Mouse (Mus musculus): ENCODE measurements around the gene Olfr1025-ps1. TPM values are rescaled to one million over a fixed set of nuclear protein-coding genes. Genes with fewer than 3 reads are reported as not detected.

Gene Olfr1025-ps1
- polyA plus RNA-seq (2015; fragmentation: Nextera tagmentation; extraction: Ambion mirVana): not detected in 2 replicates

DNA sequence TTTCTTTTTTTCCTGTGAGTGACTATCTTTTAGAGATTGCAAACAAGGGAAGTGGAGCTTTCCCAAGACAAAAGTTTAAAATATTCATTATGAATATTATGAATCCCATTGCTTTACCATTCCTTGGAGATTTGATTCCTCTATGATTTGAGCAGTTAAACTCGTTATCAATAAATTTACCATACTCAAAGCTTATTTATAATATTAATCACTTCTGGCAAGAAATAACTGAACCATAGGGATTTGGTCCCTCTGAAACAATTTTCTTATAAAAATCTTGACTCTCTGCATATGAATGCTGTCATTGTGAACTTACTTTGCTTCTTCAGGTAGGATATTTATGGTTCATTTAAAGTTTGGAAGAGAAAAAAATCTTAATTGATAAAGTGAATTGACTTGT lies at the start of gene Olfr1025-ps1:
Gene Olfr1025-ps1, plus strand, starts transcription at position 301 of the 400 bp plus-strand sequence.
- H3K27ac ChIP-seq (ENCODE audit: low read length): no peak within 1 kb of the TSS
- no peak within 1 kb of the TSS for H3K4me3 ChIP-seq (ENCODE audit: low read length)
- no peaks in the 10 kb centered on the region for H3K36me3 ChIP-seq (ENCODE audit: control insufficient read depth, insufficient read depth, low read length)
- no peak within 1 kb of the TSS for H3K4me2 ChIP-seq (ENCODE audit: low read depth, low read length)
- no peak for ATAC-seq
- H3K9me3 ChIP-seq (ENCODE audit: control insufficient read depth, low read length): no peaks in the 10 kb centered on the region
- H3K4me1 ChIP-seq (ENCODE audit: control insufficient read depth, insufficient read depth, low read length): no peaks in the 10 kb centered on the region
- H3K9ac ChIP-seq (ENCODE audit: low read depth, low read length): no peak within 1 kb of the TSS
- 47% methylated on average over 1 of the region's 1 CpGs for WGBS
- no peaks in the 10 kb centered on the region for H3K27me3 ChIP-seq (replicated peaks; ENCODE audit: control insufficient read depth, insufficient read depth, low read length)

DNA sequence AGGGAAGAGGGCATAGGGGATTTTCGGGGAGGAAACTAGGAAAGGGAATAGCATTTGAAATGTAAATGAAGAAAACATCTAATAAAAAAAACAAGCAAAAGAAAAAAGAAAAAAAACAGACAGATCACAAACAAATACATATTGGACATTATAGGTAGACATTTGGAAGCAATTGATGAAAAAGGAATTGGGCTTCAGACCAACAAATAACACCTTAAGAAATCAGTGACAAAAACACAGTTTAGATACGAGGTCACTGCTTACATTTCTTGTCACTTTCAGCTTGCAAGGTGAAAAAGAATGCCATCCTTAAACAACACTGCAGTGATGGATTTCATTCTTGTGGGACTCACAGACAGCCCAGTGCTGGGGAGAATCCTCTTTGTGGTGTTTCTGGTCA lies 46.7 kb upstream of the Olfr1025-ps1 start, which contains the start of gene Olfr1022:
Gene Olfr1022, plus strand, starts transcription at position 301 of the 400 bp plus-strand sequence.
- Histone ChIP-seq H3K4me1 (ENCODE audit: control insufficient read depth, insufficient read depth, low read length) (no peaks in the 10 kb centered on the region), H3K4me3 (ENCODE audit: low read length) (no peak within 1 kb of the TSS), H3K9me3 (ENCODE audit: control insufficient read depth, low read length) (no peaks in the 10 kb centered on the region), H3K9ac (ENCODE audit: low read depth, low read length) (no peak within 1 kb of the TSS), H3K36me3 (ENCODE audit: control insufficient read depth, insufficient read depth, low read length) (no peaks in the 10 kb centered on the region), H3K4me2 (ENCODE audit: low read depth, low read length) (no peak within 1 kb of the TSS), H3K27ac (ENCODE audit: low read length) (no peak within 1 kb of the TSS), H3K27me3 (replicated peaks; ENCODE audit: control insufficient read depth, insufficient read depth, low read length) (no peaks in the 10 kb centered on the region)
- 50% methylated on average over 2 of the region's 2 CpGs for WGBS
- no peak for ATAC-seq

DNA sequence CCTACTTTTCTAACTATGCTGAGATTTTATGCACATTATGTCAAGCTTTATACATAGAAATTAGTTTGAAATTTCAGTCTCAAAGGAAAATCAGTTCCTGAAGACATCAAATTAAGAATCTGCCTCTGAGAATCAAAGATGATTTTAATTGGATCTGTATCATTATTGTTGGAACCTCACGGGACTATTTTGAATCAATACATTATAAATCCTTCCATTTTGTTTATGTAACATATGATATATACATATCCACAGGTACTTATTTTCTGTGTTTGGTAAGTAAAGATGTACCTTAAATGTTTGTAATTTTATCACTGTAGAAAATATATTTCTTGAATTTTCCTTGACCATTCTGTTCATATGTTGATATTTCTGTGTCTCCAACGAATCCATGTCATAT lies 29.7 kb upstream of the Olfr1025-ps1 start, which contains the start of gene Olfr1023:
Gene Olfr1023, plus strand, starts transcription at position 301 of the 400 bp plus-strand sequence.
- Histone ChIP-seq H3K4me1 (ENCODE audit: control insufficient read depth, insufficient read depth, low read length) (no peaks in the 10 kb centered on the region), H3K9ac (ENCODE audit: low read depth, low read length) (no peak within 1 kb of the TSS), H3K4me2 (ENCODE audit: low read depth, low read length) (no peak within 1 kb of the TSS), H3K4me3 (ENCODE audit: low read length) (no peak within 1 kb of the TSS), H3K27ac (ENCODE audit: low read length) (no peak within 1 kb of the TSS), H3K36me3 (ENCODE audit: control insufficient read depth, insufficient read depth, low read length) (no peaks in the 10 kb centered on the region), H3K27me3 (replicated peaks; ENCODE audit: control insufficient read depth, insufficient read depth, low read length) (no peaks in the 10 kb centered on the region), H3K9me3 (ENCODE audit: control insufficient read depth, low read length) (no peaks in the 10 kb centered on the region)
- 76% methylated on average over 2 of the region's 2 CpGs for WGBS
- no peak for ATAC-seq

DNA sequence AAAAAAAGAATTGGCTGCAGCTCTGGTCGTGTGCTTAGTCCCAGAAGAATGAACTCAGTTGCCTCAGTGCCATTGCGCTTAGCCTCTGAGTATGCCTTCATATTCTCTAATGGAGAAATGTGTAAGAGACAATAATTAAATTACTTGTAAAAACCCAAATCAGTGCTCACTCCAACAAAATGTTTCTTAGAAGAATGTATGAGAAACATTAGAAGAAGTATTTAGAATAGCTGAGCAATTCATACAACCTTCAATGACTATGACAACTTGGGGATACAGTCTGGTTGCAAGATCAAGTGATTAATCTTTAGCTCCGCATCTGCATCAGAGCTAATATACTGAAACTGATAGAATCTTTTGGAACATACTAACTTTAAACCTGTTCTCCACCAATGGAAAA lies 10.0 kb upstream of the Olfr1025-ps1 start, which contains the start of gene Olfr1024:
Gene Olfr1024, minus strand, starts transcription at position 101 of the 400 bp plus-strand sequence.
- 83% methylated on average over 3 of the region's 3 CpGs for WGBS
- no peak for ATAC-seq
- no peak within 1 kb of the TSS for H3K27ac ChIP-seq (ENCODE audit: low read length)

DNA sequence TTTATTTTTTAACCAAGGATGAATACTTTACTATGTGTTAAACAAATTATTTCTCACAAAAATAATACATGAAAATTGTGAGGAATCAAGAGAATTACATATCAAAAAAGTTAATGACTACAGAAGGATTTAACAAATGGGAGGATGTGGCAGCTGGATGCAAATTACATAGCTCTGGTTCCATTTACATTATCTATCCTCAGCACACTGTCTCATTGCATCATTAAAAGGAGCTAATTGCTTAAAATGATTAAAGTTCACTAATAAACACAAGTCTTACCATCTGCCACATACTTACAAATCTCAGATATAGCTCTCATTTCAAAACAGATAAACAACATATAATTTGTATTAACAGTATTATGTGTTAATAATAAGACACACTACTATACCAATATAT lies 1.8 kb upstream of the Olfr1025-ps1 start:
- no peak for ATAC-seq
- H3K27me3 ChIP-seq (replicated peaks; ENCODE audit: control insufficient read depth, insufficient read depth, low read length): no peaks in the 10 kb centered on the region

More for the DNA sequence above, 10.0 kb upstream of the Olfr1025-ps1 start, which contains the start of gene Olfr1024:
- Histone ChIP-seq H3K9ac (ENCODE audit: low read depth, low read length) (no peak within 1 kb of the TSS), H3K4me2 (ENCODE audit: low read depth, low read length) (no peak within 1 kb of the TSS), H3K27me3 (replicated peaks; ENCODE audit: control insufficient read depth, insufficient read depth, low read length) (no peaks in the 10 kb centered on the region), H3K4me1 (ENCODE audit: control insufficient read depth, insufficient read depth, low read length) (no peaks in the 10 kb centered on the region), H3K36me3 (ENCODE audit: control insufficient read depth, insufficient read depth, low read length) (no peaks in the 10 kb centered on the region), H3K4me3 (ENCODE audit: low read length) (no peak within 1 kb of the TSS), H3K9me3 (ENCODE audit: control insufficient read depth, low read length) (no peaks in the 10 kb centered on the region)

DNA sequence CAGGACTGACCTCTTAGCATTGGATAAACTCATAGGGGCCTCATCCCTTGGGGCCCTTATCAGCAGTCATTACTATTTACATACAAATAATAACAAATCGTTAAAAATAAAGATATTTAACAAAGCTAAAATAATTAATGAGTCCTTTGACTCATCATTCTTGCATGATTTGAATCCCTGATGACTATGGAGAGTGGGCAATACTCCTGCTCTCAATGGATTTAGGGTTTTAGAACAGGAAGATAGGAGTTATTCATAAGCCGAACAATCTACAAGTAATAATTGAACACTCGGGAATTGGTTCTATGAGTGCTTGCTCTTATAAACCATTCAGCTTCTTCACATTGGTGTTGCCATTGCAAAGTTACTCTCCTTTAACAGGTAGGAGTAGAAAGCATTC lies 6.3 kb downstream of the Olfr1025-ps1 start, which contains the start of gene Olfr1026:
Gene Olfr1026, plus strand, starts transcription at position 301 of the 400 bp plus-strand sequence.
- H3K4me3 ChIP-seq (ENCODE audit: low read length): no peak within 1 kb of the TSS
- no peak within 1 kb of the TSS for H3K4me2 ChIP-seq (ENCODE audit: low read depth, low read length)
- no peak within 1 kb of the TSS for H3K27ac ChIP-seq (ENCODE audit: low read length)
- no peaks in the 10 kb centered on the region for H3K27me3 ChIP-seq (replicated peaks; ENCODE audit: control insufficient read depth, insufficient read depth, low read length)
- no peaks in the 10 kb centered on the region for H3K4me1 ChIP-seq (ENCODE audit: control insufficient read depth, insufficient read depth, low read length)
- H3K36me3 ChIP-seq (ENCODE audit: control insufficient read depth, insufficient read depth, low read length): no peaks in the 10 kb centered on the region
- no peak within 1 kb of the TSS for H3K9ac ChIP-seq (ENCODE audit: low read depth, low read length)
- no peak for ATAC-seq
- no peaks in the 10 kb centered on the region for H3K9me3 ChIP-seq (ENCODE audit: control insufficient read depth, low read length)
- WGBS: 83% methylated on average over 3 of the region's 3 CpGs

More for the DNA sequence above, 1.8 kb upstream of the Olfr1025-ps1 start:
- Histone ChIP-seq H3K9me3 (ENCODE audit: control insufficient read depth, low read length) (no peaks in the 10 kb centered on the region), H3K4me3 (ENCODE audit: low read length) (no peak overlapping the region), H3K27ac (ENCODE audit: low read length) (no peak overlapping the region), H3K9ac (ENCODE audit: low read depth, low read length) (no peak overlapping the region), H3K4me1 (ENCODE audit: control insufficient read depth, insufficient read depth, low read length) (no peaks in the 10 kb centered on the region), H3K4me2 (ENCODE audit: low read depth, low read length) (no peak overlapping the region), H3K36me3 (ENCODE audit: control insufficient read depth, insufficient read depth, low read length) (no peaks in the 10 kb centered on the region)

DNA sequence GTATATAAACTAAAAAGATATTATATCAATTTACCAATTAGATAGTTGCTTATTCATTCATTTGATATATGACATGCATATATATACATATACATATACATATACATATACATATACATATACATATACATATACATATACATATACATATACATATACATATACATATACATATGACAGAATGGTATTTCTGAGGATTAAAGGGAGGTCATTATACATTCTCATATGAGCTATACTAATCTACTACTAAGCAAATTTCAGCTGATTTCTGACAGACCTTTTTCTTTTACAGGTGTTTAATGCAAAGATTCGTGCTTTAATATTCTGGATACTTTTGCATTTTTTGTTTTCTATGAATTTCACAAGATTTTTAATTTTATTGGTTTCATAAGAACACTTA lies 35.1 kb downstream of the Olfr1025-ps1 start, which contains the start of gene Olfr1028:
Gene Olfr1028, plus strand, starts transcription at position 301 of the 400 bp plus-strand sequence.
- ATAC-seq: no peak
- Histone ChIP-seq H3K4me3 (ENCODE audit: low read length) (no peak within 1 kb of the TSS), H3K27me3 (replicated peaks; ENCODE audit: control insufficient read depth, insufficient read depth, low read length) (no peaks in the 10 kb centered on the region), H3K9ac (ENCODE audit: low read depth, low read length) (no peak within 1 kb of the TSS), H3K36me3 (ENCODE audit: control insufficient read depth, insufficient read depth, low read length) (no peaks in the 10 kb centered on the region), H3K4me1 (ENCODE audit: control insufficient read depth, insufficient read depth, low read length) (no peaks in the 10 kb centered on the region), H3K9me3 (ENCODE audit: control insufficient read depth, low read length) (no peaks in the 10 kb centered on the region), H3K27ac (ENCODE audit: low read length) (no peak within 1 kb of the TSS), H3K4me2 (ENCODE audit: low read depth, low read length) (no peak within 1 kb of the TSS)
- WGBS: 78% methylated on average over 1 of the region's 1 CpGs

Other genes starting within 250 kb of the Olfr1025-ps1 start
- not detected in 2 replicates for gene Olfr1006, start 236.4 kb upstream of the Olfr1025-ps1 start, polyA plus RNA-seq (2015; fragmentation: Nextera tagmentation; extraction: Ambion mirVana)
- not detected in 2 replicates for gene Olfr1008, start 225.8 kb upstream of the Olfr1025-ps1 start, polyA plus RNA-seq (2015; fragmentation: Nextera tagmentation; extraction: Ambion mirVana)
- gene Olfr1009, start 199.8 kb upstream of the Olfr1025-ps1 start, polyA plus RNA-seq (2015; fragmentation: Nextera tagmentation; extraction: Ambion mirVana): not detected in 2 replicates
- gene Olfr1012, start 152.4 kb upstream of the Olfr1025-ps1 start, polyA plus RNA-seq (2015; fragmentation: Nextera tagmentation; extraction: Ambion mirVana): not detected in 2 replicates
- not detected in 2 replicates for gene Olfr1013, start 148.1 kb upstream of the Olfr1025-ps1 start, polyA plus RNA-seq (2015; fragmentation: Nextera tagmentation; extraction: Ambion mirVana)
- gene Olfr1014, start 142.5 kb upstream of the Olfr1025-ps1 start, polyA plus RNA-seq (2015; fragmentation: Nextera tagmentation; extraction: Ambion mirVana): not detected in 2 replicates
- not detected in 2 replicates for gene Olfr1015, start 133.2 kb upstream of the Olfr1025-ps1 start, polyA plus RNA-seq (2015; fragmentation: Nextera tagmentation; extraction: Ambion mirVana)
- gene Olfr1016, start 112.6 kb upstream of the Olfr1025-ps1 start, polyA plus RNA-seq (2015; fragmentation: Nextera tagmentation; extraction: Ambion mirVana): not detected in 2 replicates
- not detected in 2 replicates for gene Olfr1018, start 96.7 kb upstream of the Olfr1025-ps1 start, polyA plus RNA-seq (2015; fragmentation: Nextera tagmentation; extraction: Ambion mirVana)
- not detected in 2 replicates for gene Olfr1019, start 69.7 kb upstream of the Olfr1025-ps1 start, polyA plus RNA-seq (2015; fragmentation: Nextera tagmentation; extraction: Ambion mirVana)
- gene Olfr1020, start 68.2 kb upstream of the Olfr1025-ps1 start, polyA plus RNA-seq (2015; fragmentation: Nextera tagmentation; extraction: Ambion mirVana): not detected in 2 replicates
- gene Olfr1022, start 46.6 kb upstream of the Olfr1025-ps1 start, polyA plus RNA-seq (2015; fragmentation: Nextera tagmentation; extraction: Ambion mirVana): not detected in 2 replicates
- not detected in 2 replicates for gene Olfr1023, start 29.6 kb upstream of the Olfr1025-ps1 start, polyA plus RNA-seq (2015; fragmentation: Nextera tagmentation; extraction: Ambion mirVana)
- not detected in 2 replicates for gene Olfr1024, start 10.1 kb upstream of the Olfr1025-ps1 start, polyA plus RNA-seq (2015; fragmentation: Nextera tagmentation; extraction: Ambion mirVana)
- gene Olfr1026, start 6.4 kb downstream of the Olfr1025-ps1 start, polyA plus RNA-seq (2015; fragmentation: Nextera tagmentation; extraction: Ambion mirVana): not detected in 2 replicates
- gene Olfr1028, start 35.2 kb downstream of the Olfr1025-ps1 start, polyA plus RNA-seq (2015; fragmentation: Nextera tagmentation; extraction: Ambion mirVana): not detected in 2 replicates
- gene Olfr1029, start 58.7 kb downstream of the Olfr1025-ps1 start, polyA plus RNA-seq (2015; fragmentation: Nextera tagmentation; extraction: Ambion mirVana): not detected in 2 replicates
- gene Olfr1030, start 64.1 kb downstream of the Olfr1025-ps1 start, polyA plus RNA-seq (2015; fragmentation: Nextera tagmentation; extraction: Ambion mirVana): not detected in 2 replicates
- not detected in 2 replicates for gene Olfr1031, start 75.1 kb downstream of the Olfr1025-ps1 start, polyA plus RNA-seq (2015; fragmentation: Nextera tagmentation; extraction: Ambion mirVana)
- gene Olfr1032, start 90.3 kb downstream of the Olfr1025-ps1 start, polyA plus RNA-seq (2015; fragmentation: Nextera tagmentation; extraction: Ambion mirVana): not detected in 2 replicates
- gene Olfr1033, start 105.4 kb downstream of the Olfr1025-ps1 start, polyA plus RNA-seq (2015; fragmentation: Nextera tagmentation; extraction: Ambion mirVana): 1.6 and 3.0 TPM in 2 replicates
- gene Olfr1034, start 130.7 kb downstream of the Olfr1025-ps1 start, polyA plus RNA-seq (2015; fragmentation: Nextera tagmentation; extraction: Ambion mirVana): 0.02 TPM in 1 of 2 replicates, not detected in the other
- not detected in 2 replicates for gene Olfr1036, start 158.8 kb downstream of the Olfr1025-ps1 start, polyA plus RNA-seq (2015; fragmentation: Nextera tagmentation; extraction: Ambion mirVana)
- not detected in 2 replicates for gene Olfr1037, start 172.2 kb downstream of the Olfr1025-ps1 start, polyA plus RNA-seq (2015; fragmentation: Nextera tagmentation; extraction: Ambion mirVana)
- not detected in 2 replicates for gene Olfr1039, start 220.7 kb downstream of the Olfr1025-ps1 start, polyA plus RNA-seq (2015; fragmentation: Nextera tagmentation; extraction: Ambion mirVana)
- gene Olfr1040, start 231.5 kb downstream of the Olfr1025-ps1 start, polyA plus RNA-seq (2015; fragmentation: Nextera tagmentation; extraction: Ambion mirVana): not detected in 2 replicates
- gene Olfr1042, start 246.6 kb downstream of the Olfr1025-ps1 start, polyA plus RNA-seq (2015; fragmentation: Nextera tagmentation; extraction: Ambion mirVana): not detected in 2 replicates